Mouse (Mus musculus) midbrain, embryonic 16.5 days (tissue): Measurements from ENCODE around the gene 2310039H08Rik. TPM values are rescaled to one million over a fixed set of nuclear protein-coding genes. Genes with fewer than 3 reads are reported as not detected.

Experiments used
- ATAC-seq: fragments of 200-750 bp; cut with Nextera tagmentation; 2 replicates; pipeline ENCODE4 v1.8.0; 2017; ENCODE audit warnings: moderate TSS enrichment
- H3K27ac ChIP-seq: fragments of 300-500 bp; sonication (generic); 2 replicates; pipeline ENCODE4 v1.5.1; 2014; ENCODE audit warnings: mild to moderate bottlenecking, low read length, mixed read lengths
- H3K27me3 ChIP-seq: fragments of 300-500 bp; sonication (generic); 2 replicates; pipeline ENCODE4 v1.6.1; 2014; ENCODE audit warnings: low read depth, low read length, mixed read lengths; ENCODE audit not compliant: control insufficient read depth, insufficient read depth
- H3K36me3 ChIP-seq: fragments of 300-500 bp; sonication (generic); 2 replicates; pipeline ENCODE4 v1.6.1; 2014; ENCODE audit warnings: mild to moderate bottlenecking, low read length, moderate library complexity, mixed read lengths; ENCODE audit not compliant: control insufficient read depth, insufficient read depth
- H3K4me1 ChIP-seq: fragments of 300-500 bp; sonication (generic); 2 replicates; pipeline ENCODE4 v1.6.1; 2014; ENCODE audit warnings: mild to moderate bottlenecking, low read length, mixed read lengths; ENCODE audit not compliant: control insufficient read depth, insufficient read depth
- H3K4me2 ChIP-seq: fragments of 300-500 bp; sonication (generic); 2 replicates; pipeline ENCODE4 v1.6.1; 2014; ENCODE audit warnings: mild to moderate bottlenecking, low read length, mixed read lengths
- H3K4me3 ChIP-seq: fragments of 300-500 bp; sonication (generic); 2 replicates; pipeline ENCODE4 v1.5.1; 2014; ENCODE audit warnings: low read depth, mild to moderate bottlenecking, low read length, moderate library complexity, mixed read lengths
- H3K9ac ChIP-seq: fragments of 300-500 bp; sonication (generic); 2 replicates; pipeline ENCODE4 v1.6.1; 2014; ENCODE audit warnings: low read depth, low read length, mixed read lengths
- H3K9me3 ChIP-seq: fragments of 300-500 bp; sonication (generic); replicated peaks from 2 replicates; pipeline ENCODE4 v1.6.1; 2014; ENCODE audit warnings: mild to moderate bottlenecking, low read length, mixed read lengths; ENCODE audit not compliant: control insufficient read depth, poor library complexity, severe bottlenecking
- WGBS: fragments of 180-500 bp; shearing (Covaris S2); extraction: QIAGEN DNeasy Blood & Tissue Kit; methylation state at CpG from one replicate; pipeline ENCODE4 v1.1.7; 2014; 5-methylcytosine and 5-hydroxymethylcytosine counted together
- polyA plus RNA-seq: library from polyadenylated mRNA; unstranded; fragments of >200 nt; fragmentation: Nextera tagmentation; extraction: Ambion mirVana; gene quantifications from 2 replicates; pipeline ENCODE4 v1.2.1, GENCODE M21; 2015

Gene 2310039H08Rik
- polyA plus RNA-seq = 48.1 and 53.7 TPM in 2 replicates

DNA sequence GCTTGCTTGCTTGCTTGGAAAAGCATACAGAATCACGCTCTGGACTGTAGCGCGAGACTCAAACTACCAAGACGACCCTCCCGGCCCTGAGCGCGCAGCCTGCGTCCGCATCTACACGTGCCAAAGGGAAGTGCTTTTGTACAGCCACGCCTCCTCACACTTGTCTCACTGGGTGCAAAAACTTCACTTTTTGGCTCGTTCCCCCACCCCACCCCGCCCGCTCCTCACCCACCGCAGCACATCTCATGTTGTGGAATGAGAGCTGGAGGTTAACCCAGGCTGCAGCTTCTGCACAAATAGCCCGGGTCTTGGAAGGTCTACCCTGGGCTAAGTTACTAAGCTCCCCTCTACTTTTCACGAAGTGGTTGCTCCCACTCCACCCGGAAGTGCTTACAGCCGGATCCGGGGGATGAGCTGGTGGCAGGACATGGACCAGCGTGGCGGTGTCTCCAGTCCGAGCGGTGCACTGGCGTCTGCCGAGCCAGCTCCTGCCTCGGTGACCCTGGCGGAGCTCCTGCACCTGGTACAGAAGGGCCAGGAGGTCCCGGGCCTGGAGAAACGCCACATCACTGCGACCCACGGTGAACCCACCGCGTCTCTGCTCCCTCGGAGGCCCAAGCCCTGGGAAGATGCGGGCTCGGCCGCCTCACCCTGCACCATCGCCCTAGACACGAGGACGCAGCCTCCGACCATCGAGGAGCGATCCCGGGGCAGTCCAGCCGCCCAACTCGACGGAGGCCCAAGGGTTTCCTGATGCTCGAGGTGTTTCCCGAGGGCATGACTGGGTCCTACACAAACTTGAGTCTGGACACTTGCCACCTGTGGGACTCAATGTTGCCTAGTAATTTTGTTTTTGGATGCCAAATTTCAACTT, at the start of gene 2310039H08Rik:
Gene 2310039H08Rik (plus strand): TSS at position 232 of the 874 bp plus-strand sequence.
- no peaks in the 10 kb centered on the region for H3K27me3 ChIP-seq
- peak within 1 kb of the TSS; percentile 82 for H3K27ac ChIP-seq
- WGBS = under 1% methylated on average over 50 of the region's 50 CpGs
- H3K36me3 ChIP-seq = peaks cover 6% of the 10 kb centered on the region
- ATAC-seq = peak; percentile 94
- no peaks in the 10 kb centered on the region for H3K9me3 ChIP-seq
- H3K9ac ChIP-seq = peak within 1 kb of the TSS; percentile 87
- H3K4me1 ChIP-seq = peaks cover 15% of the 10 kb centered on the region
- H3K4me2 ChIP-seq = peak within 1 kb of the TSS; percentile 91
- peak within 1 kb of the TSS; percentile 85 for H3K4me3 ChIP-seq

DNA sequence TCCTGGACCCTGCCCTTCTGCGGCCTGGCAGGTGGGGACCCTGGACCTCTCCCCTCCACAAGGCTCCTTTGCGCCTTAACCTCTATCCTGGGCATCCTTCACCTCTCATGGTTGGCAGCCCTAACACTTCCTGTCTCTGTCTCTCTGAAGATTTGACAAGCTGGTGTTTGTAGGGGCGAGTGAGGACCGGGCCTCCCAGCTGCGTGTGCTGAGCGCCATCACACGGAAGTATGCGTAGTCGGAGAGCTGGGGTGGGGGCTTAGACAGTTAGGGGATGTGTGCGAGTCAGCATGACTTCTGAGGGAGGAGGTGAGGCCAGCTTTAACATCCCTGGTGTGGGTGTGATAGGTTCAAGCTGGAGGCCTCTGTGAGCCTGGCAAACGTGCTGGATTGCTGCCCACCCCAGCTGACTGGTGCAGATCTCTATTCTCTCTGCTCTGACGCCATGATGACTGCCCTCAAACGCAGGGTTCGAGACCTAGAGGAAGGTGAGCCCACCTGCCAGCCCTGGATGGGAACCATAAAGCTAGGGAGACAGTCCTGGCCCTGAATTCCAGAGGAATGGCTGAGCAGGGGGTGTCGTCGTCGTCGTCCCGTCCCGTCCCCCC, 47.9 kb upstream of the 2310039H08Rik start:
- 82% methylated on average over 19 of the region's 20 CpGs for WGBS
- Histone ChIP-seq H3K36me3 (peaks cover 6% of the 10 kb centered on the region; the same call in 1 of the 2 replicates), H3K9ac (no peak overlapping the region), H3K4me2 (no peak overlapping the region), H3K4me3 (no peak overlapping the region), H3K27me3 (peaks cover 2% of the 10 kb centered on the region; the same call in 1 of the 2 replicates), H3K4me1 (no peaks in the 10 kb centered on the region), H3K27ac (no peak overlapping the region), H3K9me3 (no peaks in the 10 kb centered on the region)
- no peak for ATAC-seq

DNA sequence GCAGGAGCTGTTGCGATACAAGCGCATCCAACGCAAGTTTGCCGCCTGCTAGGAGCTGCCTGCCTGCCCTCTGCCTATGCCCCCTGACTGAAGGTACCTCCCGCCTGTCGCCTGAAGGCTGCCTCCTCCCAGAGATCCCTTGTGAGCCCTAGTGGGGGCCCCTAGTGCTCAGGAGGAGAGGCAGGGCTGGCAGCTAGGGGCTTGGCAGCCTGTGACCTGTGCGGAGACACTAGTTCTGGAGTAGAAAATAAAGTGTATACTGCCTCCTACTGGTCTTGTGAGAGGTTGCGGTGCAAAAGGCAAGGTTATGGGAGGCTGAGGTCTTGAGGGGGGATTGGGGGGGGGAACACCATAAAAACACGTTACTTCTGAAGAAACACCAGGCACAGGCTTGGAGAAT, 47.2 kb upstream of the 2310039H08Rik start:
- Histone ChIP-seq H3K27me3 (peaks cover 2% of the 10 kb centered on the region; the same call in 1 of the 2 replicates), H3K9ac (no peak overlapping the region), H3K9me3 (no peaks in the 10 kb centered on the region), H3K4me3 (no peak overlapping the region), H3K36me3 (peaks cover 6% of the 10 kb centered on the region; the same call in 1 of the 2 replicates), H3K4me1 (no peaks in the 10 kb centered on the region), H3K4me2 (no peak overlapping the region), H3K27ac (no peak overlapping the region)
- 44% methylated on average over 9 of the region's 9 CpGs for WGBS
- no peak for ATAC-seq

DNA sequence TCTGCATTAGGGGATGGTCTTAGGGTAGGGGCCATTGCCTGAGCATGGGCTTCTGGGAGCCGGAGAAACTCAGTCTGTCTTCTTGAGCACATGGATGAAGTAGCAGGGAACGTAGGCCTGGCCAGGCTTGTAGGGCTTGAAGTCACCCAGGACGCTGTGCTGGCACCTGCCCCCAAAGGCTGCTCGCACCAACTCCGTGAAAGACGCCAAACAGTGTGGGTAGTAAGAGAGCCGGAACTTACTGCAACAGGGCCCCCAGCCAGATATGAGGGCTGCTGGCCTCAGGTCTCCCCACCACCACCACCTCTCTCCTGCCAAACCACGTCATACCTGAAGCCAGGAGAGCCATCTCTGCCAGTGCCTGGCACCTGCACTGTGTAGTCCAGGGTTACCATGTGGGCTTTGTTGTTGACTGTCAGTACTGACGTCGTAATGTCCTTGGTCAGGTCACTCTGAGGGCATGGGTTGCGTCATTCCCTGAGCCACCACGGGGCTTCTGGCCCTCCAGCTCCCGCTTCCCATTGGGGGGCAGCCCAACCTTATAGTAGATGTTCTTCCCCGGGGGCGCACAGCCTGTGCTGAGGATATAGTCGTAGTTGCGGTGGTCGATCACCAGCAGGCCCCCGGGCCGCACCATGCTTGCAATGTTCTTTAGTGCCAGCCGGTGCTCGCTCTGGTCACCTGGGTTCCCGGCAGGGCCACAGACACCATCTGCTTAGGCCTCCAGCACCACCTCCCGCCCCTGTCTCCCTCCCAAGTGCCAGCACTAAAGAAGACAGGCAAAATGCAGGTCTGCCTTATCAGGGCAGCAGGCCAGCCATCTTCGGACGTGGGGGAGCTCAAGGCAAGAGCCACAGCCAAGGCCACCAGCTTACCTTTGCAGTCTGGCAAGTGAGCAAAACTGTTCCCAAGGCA, 46.4 kb upstream of the 2310039H08Rik start:
- WGBS = 94% methylated on average over 26 of the region's 26 CpGs

DNA sequence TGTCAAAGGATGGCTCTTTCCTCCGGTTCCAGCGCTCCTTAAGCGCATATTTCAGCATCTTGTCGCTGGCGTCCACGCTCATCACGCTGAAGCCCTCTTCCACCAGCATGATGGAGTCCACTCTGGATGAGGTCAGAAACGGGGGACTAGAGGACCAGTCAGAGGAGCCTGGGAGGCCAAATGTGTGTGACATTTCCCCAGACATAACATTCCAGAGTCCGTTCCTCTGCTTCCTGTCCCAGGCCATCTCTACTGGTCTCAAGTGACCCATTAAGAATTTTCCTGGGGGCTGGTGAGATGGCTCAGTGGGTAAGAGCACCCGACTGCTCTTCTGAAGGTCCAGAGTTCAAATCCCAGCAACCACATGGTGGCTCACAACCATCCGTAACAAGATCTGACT, 45.2 kb upstream of the 2310039H08Rik start:
- H3K4me1 ChIP-seq = no peaks in the 10 kb centered on the region
- no peak overlapping the region for H3K27ac ChIP-seq
- H3K4me2 ChIP-seq = no peak overlapping the region
- H3K9me3 ChIP-seq = no peaks in the 10 kb centered on the region
- peaks cover 4% of the 10 kb centered on the region; the same call in 1 of the 2 replicates for H3K36me3 ChIP-seq
- no peak overlapping the region for H3K4me3 ChIP-seq
- 91% methylated on average over 11 of the region's 11 CpGs for WGBS
- ATAC-seq = no peak
- H3K9ac ChIP-seq = no peak overlapping the region
- H3K27me3 ChIP-seq = peaks cover 2% of the 10 kb centered on the region; the same call in 1 of the 2 replicates

More for the DNA sequence above, 46.4 kb upstream of the 2310039H08Rik start:
- no peak for ATAC-seq
- no peak overlapping the region for H3K4me2 ChIP-seq
- H3K4me3 ChIP-seq = no peak overlapping the region
- H3K4me1 ChIP-seq = no peaks in the 10 kb centered on the region
- H3K9ac ChIP-seq = no peak overlapping the region
- no peaks in the 10 kb centered on the region for H3K9me3 ChIP-seq
- H3K27me3 ChIP-seq = peaks cover 2% of the 10 kb centered on the region; the same call in 1 of the 2 replicates
- H3K27ac ChIP-seq = no peak overlapping the region
- H3K36me3 ChIP-seq = peaks cover 4% of the 10 kb centered on the region; the same call in 1 of the 2 replicates

DNA sequence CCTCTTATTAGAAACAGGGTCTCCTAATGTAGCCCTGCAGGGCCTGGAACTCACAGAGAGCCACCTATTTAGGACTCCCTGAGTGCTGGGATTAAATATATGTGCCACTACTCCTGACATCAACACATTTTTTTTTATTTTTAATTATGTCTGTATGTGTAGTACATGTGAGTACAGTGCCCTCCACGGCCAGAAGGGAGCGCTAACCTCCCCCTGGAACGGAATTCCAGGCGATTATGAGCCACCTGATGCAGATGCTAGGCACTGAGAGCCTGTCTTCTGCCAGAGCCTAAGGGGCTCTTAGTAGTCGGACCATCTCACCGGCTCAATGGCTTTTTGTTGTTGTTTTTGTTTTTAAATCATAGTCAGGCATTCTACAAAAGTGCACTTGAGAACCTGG, 44.4 kb upstream of the 2310039H08Rik start:
- no peak overlapping the region for H3K4me3 ChIP-seq
- H3K9me3 ChIP-seq = no peaks in the 10 kb centered on the region
- no peaks in the 10 kb centered on the region for H3K4me1 ChIP-seq
- H3K27me3 ChIP-seq = peaks cover 2% of the 10 kb centered on the region; the same call in 1 of the 2 replicates
- H3K9ac ChIP-seq = no peak overlapping the region
- WGBS = 40% methylated on average over 6 of the region's 6 CpGs
- peaks cover 4% of the 10 kb centered on the region; the same call in 1 of the 2 replicates for H3K36me3 ChIP-seq
- no peak overlapping the region for H3K27ac ChIP-seq
- H3K4me2 ChIP-seq = no peak overlapping the region
- no peak for ATAC-seq

DNA sequence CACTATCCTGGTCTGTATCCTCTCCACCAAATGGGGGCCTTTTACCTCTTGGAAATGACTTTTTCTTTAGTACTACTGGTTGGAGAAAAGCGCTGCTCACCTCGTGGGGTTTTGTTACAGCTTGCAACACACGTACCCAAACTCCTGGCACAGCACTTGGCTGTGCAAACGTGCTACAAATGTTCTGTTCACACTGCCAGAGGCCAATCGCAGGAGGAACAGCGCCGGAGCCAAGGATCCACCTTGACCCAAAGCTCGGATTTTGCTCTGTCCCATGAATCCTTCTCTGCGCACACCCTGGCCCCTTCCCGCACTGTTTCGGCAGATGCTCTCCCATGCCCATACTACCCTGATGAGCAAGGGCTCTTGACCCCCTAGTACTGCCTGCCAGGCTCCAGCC, 43.9 kb upstream of the 2310039H08Rik start:
- ATAC-seq = no peak
- H3K4me1 ChIP-seq = no peaks in the 10 kb centered on the region
- H3K27me3 ChIP-seq = peaks cover 2% of the 10 kb centered on the region; the same call in 1 of the 2 replicates
- no peak overlapping the region for H3K27ac ChIP-seq
- H3K9ac ChIP-seq = 0 out of 2 replicates have a peak overlapping the region, but pooled peaks have one; percentile 27
- 55% methylated on average over 11 of the region's 11 CpGs for WGBS
- no peaks in the 10 kb centered on the region for H3K9me3 ChIP-seq
- H3K4me3 ChIP-seq = no peak overlapping the region
- H3K36me3 ChIP-seq = peaks cover 4% of the 10 kb centered on the region; the same call in 1 of the 2 replicates
- H3K4me2 ChIP-seq = no peak overlapping the region

DNA sequence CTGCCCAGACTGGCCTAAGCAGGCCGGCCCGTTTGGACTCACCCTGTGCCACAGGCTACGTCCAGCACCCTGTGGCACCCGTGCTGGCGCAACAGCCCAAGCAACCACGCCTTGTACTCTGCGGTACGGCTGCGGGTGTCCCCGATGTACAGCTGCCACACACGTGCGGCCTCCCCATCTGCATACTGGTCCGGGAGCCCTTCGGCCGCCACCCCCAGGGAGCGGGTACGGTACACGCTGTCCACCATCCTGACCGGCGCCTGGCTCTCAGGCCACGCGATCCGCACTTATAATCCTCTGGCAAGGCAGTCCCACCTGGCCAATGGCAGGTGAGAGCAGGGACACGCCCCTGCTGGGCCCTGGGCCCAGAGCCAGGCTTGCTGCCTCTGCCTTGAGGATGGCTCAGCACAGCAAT, 43.5 kb upstream of the 2310039H08Rik start, which contains the start of gene Gnmt:
Gene Gnmt (minus strand): TSS at position 265 of the 415 bp plus-strand sequence.
- Histone ChIP-seq H3K4me2 (no peak within 1 kb of the TSS), H3K4me3 (no peak within 1 kb of the TSS), H3K27ac (no peak within 1 kb of the TSS), H3K36me3 (peaks cover 4% of the 10 kb centered on the region; the same call in 1 of the 2 replicates), H3K4me1 (no peaks in the 10 kb centered on the region), H3K9me3 (no peaks in the 10 kb centered on the region), H3K27me3 (peaks cover 2% of the 10 kb centered on the region; the same call in 1 of the 2 replicates), H3K9ac (0 out of 2 replicates have a peak within 1 kb of the TSS, but pooled peaks have one; percentile 27)
- ATAC-seq = peak; percentile 37; the same call in 1 of the 2 replicates
- 17% methylated on average over 24 of the region's 24 CpGs for WGBS
